Mouse (Mus musculus): Measurements from ENCODE around the gene Pabpc4.
"Not testable (repeated sequence)": the region's sequence is repeated elsewhere in the genome, so short reads cannot be mapped to it uniquely, and the experiment has no call there.

- TF ChIP-seq CTCF (IDR thresholded peaks at IDR 0.05; ENCODE audit: low read depth, low read length); GATA1 (IDR thresholded peaks at IDR 0.05; ENCODE audit: borderline replicate concordance, low read length); TAL1 (conservative IDR thresholded peaks at IDR 0.05; ENCODE audit: low read depth, low read length); POLR2AphosphoS5 (IDR thresholded peaks at IDR 0.05; ENCODE audit: insufficient replicate concordance, low read depth, low read length): not testable (repeated sequence)
Measured at GRCm38 (mm10) chr4:123295026-123295425, 32.9 kb downstream of the Pabpc4 start.
